Mouse (Mus musculus) spleen, adult 2 months (tissue): ENCODE data around the gene Opa1. TPM values are rescaled to one million over a fixed set of nuclear protein-coding genes. Genes with fewer than 3 reads are reported as not detected.

ENCODE experiments used
- DNase-seq, 2 experiments: peaks; one replicate each; pipeline versions ENCODE4 v3.0.0 to v3.0.0-alpha.2; 2012 to 2021; ENCODE audit warnings: low spot score in 2 of 2, low read depth in 1 of 2
- H3K27ac ChIP-seq: fragments of 200-500 bp; 2 replicates; pipeline ENCODE4 v1.5.1; 2012; ENCODE audit warnings: low read length, inconsistent platforms; ENCODE audit not compliant: insufficient read depth
- H3K27me3 ChIP-seq: fragments of 200-500 bp; 2 replicates; pipeline ENCODE4 v1.6.1; 2012; ENCODE audit warnings: mild to moderate bottlenecking, moderate library complexity, low read length, inconsistent platforms; ENCODE audit not compliant: control insufficient read depth, insufficient read depth
- H3K36me3 ChIP-seq: fragments of 200-500 bp; 2 replicates; pipeline ENCODE4 v1.6.1; 2012; ENCODE audit warnings: mild to moderate bottlenecking, low read length, inconsistent platforms; ENCODE audit not compliant: control insufficient read depth, insufficient read depth
- H3K4me1 ChIP-seq: fragments of 200-500 bp; 2 replicates; pipeline ENCODE4 v1.6.1; 2011; ENCODE audit warnings: inconsistent platforms; ENCODE audit not compliant: control insufficient read depth, insufficient read depth, insufficient read length
- H3K4me3 ChIP-seq: fragments of 200-500 bp; 2 replicates; pipeline ENCODE4 v1.5.1; 2011; ENCODE audit warnings: mild to moderate bottlenecking, inconsistent platforms; ENCODE audit not compliant: insufficient read depth, insufficient read length; ENCODE audit errors: extremely low read depth
- CTCF ChIP-seq: fragments of 200-500 bp; IDR thresholded peaks from 2 replicates; pipeline ENCODE4 v1.5.1; 2011; ENCODE audit warnings: mild to moderate bottlenecking, inconsistent platforms; ENCODE audit not compliant: insufficient read depth, insufficient read length, insufficient replicate concordance; ENCODE audit errors: extremely low read depth
- POLR2A ChIP-seq: fragments of 200-500 bp; IDR thresholded peaks from 2 replicates; pipeline ENCODE4 v1.6.1; 2011; ENCODE audit warnings: low read depth, low read length, inconsistent platforms
- WGBS: fragments of 180-500 bp; shearing (Covaris S2); methylation state at CpG from one replicate; pipeline ENCODE4 v1.1.7; 2018; 5-methylcytosine and 5-hydroxymethylcytosine counted together
- polyA plus RNA-seq: library from polyadenylated mRNA; depleted of rRNA; stranded (reverse); fragments of >200 nt; gene quantifications from 2 replicates; pipeline ENCODE4 v1.2.3, GENCODE M21; 2012

Opa1 gene
- polyA plus RNA-seq, 1 experiment, result 4.3 TPM

GRCm38 (mm10) chr16:29673230-29673629 is 94.1 kb downstream of the Opa1 start:
- 97% methylated on average over 3 of the region's 3 CpGs for WGBS
- H3K4me3 ChIP-seq, result no peak overlapping the region
- H3K27ac ChIP-seq, result no peak overlapping the region
- H3K4me1 ChIP-seq, result no peaks in the 10 kb centered on the region
- no peaks in the 10 kb centered on the region for H3K36me3 ChIP-seq
- TF ChIP-seq CTCF (no peak), POLR2A (no peak)
- H3K27me3 ChIP-seq, result no peaks in the 10 kb centered on the region
- no peak for DNase-seq

DNA sequence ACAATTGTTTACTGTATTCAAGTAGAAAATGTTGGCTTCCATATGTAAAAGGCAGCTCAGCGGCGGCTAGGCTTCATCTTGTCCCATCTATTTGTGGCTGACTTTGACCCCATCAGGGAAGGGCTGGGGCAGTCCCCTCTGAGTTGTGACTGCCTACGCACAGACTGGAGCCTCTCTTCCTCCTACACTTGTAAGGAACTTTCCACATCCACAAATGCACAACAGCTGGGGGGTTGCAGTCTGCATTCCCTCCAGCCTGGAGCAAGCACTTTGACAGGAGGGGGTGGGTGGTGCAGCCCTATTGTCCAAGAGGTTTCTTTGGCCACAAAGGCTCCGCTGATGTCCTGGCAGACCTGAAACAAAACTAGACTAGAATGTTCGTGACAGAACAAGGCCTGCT is 100.5 kb downstream of the Opa1 start:
- 86% methylated on average over 5 of the region's 5 CpGs for WGBS
- no peak overlapping the region for H3K27ac ChIP-seq

GRCm38 (mm10) chr16:29680548-29681175 is 101.5 kb downstream of the Opa1 start:
- no peaks in the 10 kb centered on the region for H3K27me3 ChIP-seq
- WGBS, result 90% methylated on average over 18 of the region's 18 CpGs
- H3K4me3 ChIP-seq, result no peak overlapping the region
- H3K27ac ChIP-seq, result no peak overlapping the region
- DNase-seq, result no peak
- no peaks in the 10 kb centered on the region for H3K36me3 ChIP-seq
- H3K4me1 ChIP-seq, result no peaks in the 10 kb centered on the region
- no peak for TF ChIP-seq CTCF
- TF ChIP-seq POLR2A, result no peak

More for the DNA sequence above, 100.5 kb downstream of the Opa1 start:
- Histone ChIP-seq H3K4me1 (no peaks in the 10 kb centered on the region), H3K27me3 (no peaks in the 10 kb centered on the region), H3K4me3 (no peak overlapping the region), H3K36me3 (no peaks in the 10 kb centered on the region)
- TF ChIP-seq CTCF, result no peak
- TF ChIP-seq POLR2A, result no peak
- DNase-seq, result no peak

- Histone ChIP-seq H3K36me3 (no peaks in the 10 kb centered on the region), H3K27me3 (no peaks in the 10 kb centered on the region), H3K4me3 (no peak overlapping the region), H3K27ac (no peak overlapping the region), H3K4me1 (no peaks in the 10 kb centered on the region)
- 69% methylated on average over 17 of the region's 17 CpGs for WGBS
- no peak for DNase-seq
- TF ChIP-seq CTCF, result no peak
- no peak for TF ChIP-seq POLR2A
These were observed 103.7 kb downstream of the Opa1 start for GRCm38 (mm10) chr16:29682555-29683431.

DNA sequence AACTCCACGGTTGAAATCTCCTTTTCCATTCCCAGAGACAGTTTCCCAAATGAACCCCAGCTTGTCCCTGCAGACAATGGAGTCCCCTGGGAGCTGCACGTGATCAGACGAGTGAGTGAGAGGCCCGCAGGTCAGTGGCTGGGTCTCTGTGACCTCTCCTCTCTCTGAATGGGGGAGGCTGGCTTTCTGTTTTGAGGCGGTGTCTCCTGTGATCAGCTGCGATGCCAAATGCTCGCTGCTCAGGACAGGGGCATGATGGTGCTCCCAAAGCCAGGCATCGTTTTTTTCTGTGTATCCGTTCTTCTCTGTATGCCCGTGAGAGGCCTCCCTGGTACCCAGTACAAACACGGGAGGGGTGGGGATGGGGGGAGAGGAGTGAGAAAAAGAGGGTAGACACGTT is 104.4 kb downstream of the Opa1 start:
- no peak for DNase-seq
- WGBS, result 67% methylated on average over 12 of the region's 12 CpGs
- no peak overlapping the region for H3K4me3 ChIP-seq
- H3K27me3 ChIP-seq, result no peaks in the 10 kb centered on the region
- no peaks in the 10 kb centered on the region for H3K36me3 ChIP-seq
- no peaks in the 10 kb centered on the region for H3K4me1 ChIP-seq
- no peak overlapping the region for H3K27ac ChIP-seq
- no peak for TF ChIP-seq CTCF
- no peak for TF ChIP-seq POLR2A

- Histone ChIP-seq H3K4me1 (peaks cover under 1% of the 10 kb centered on the region; the same call in 1 of the 2 replicates), H3K4me3 (no peak overlapping the region), H3K27ac (no peak overlapping the region), H3K36me3 (no peaks in the 10 kb centered on the region), H3K27me3 (no peaks in the 10 kb centered on the region)
- TF ChIP-seq CTCF (no peak), POLR2A (no peak)
- no peak for DNase-seq
- 82% methylated on average over 2 of the region's 2 CpGs for WGBS
These were observed 105.0 kb downstream of the Opa1 start for GRCm38 (mm10) chr16:29684111-29684510.

DNA sequence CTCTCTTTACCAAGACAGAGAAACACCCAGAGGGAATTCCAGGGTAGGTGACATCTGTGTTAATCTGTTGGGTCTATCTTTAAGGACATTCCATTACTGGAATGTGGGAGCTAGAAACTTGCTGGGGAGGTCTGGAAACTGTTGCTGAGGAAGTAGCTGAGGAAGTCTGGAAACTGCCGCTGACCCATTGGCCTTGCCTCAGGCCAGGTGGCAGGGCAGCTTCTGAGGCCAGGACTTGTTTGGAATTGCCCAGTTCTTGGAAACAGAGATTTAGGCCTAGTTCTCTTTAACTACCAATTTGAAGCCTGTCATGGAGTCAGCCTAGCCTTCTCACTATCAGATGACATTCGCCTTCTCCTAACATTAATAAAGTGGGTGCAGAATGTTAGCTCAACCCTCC is 105.5 kb downstream of the Opa1 start:
- Histone ChIP-seq H3K4me1 (peaks cover 4% of the 10 kb centered on the region; the same call in 1 of the 2 replicates), H3K27ac (no peak overlapping the region), H3K36me3 (no peaks in the 10 kb centered on the region), H3K27me3 (no peaks in the 10 kb centered on the region), H3K4me3 (no peak overlapping the region)
- WGBS, result 100% methylated on average over 2 of the region's 2 CpGs
- DNase-seq, result no peak
- no peak for TF ChIP-seq POLR2A
- TF ChIP-seq CTCF, result no peak
